Comparison of ENCODE assay signal across 8 mouse cellular contexts in genomic region chr5:33935700-33936111, GRCm38 (mm10). TPM values are rescaled to one million over a fixed set of nuclear protein-coding genes. Genes with fewer than 3 reads are reported as not detected.
A peak's percentile ranks its signal among the peaks of the same experiment; 100 is the strongest.
DNase-seq lines count a peak whose midpoint lies in the region; ATAC-seq lines count a peak whose summit lies in the region.

No protein-coding gene starts in this region.

- H3K36me3 ChIP-seq in neural tube, embryonic 11.5 days (ENCODE audit: control insufficient read depth, insufficient read depth, low read length) = peaks cover 4% of the 10 kb centered on the region
- H3K36me3 ChIP-seq in hindbrain, embryonic 16.5 days (ENCODE audit: control insufficient read depth, insufficient read depth, low read length) = no peaks in the 10 kb centered on the region; the same call in none of the 2 replicates

- H3K27me3 ChIP-seq in neural tube, embryonic 11.5 days (ENCODE audit: control insufficient read depth, insufficient read depth, low read length) = no peaks in the 10 kb centered on the region
- no peaks in the 10 kb centered on the region for H3K27me3 ChIP-seq in hindbrain, embryonic 16.5 days (replicated peaks; ENCODE audit: control insufficient read depth, insufficient read depth, low read length)

- H3K9ac ChIP-seq in neural tube, embryonic 11.5 days (ENCODE audit: low read length) = peak overlapping the region; percentile 90
- peak overlapping the region; percentile 92 for H3K9ac ChIP-seq in hindbrain, embryonic 16.5 days (ENCODE audit: low read depth, low read length)

- H3K27ac ChIP-seq in neural tube, embryonic 11.5 days (ENCODE audit: low read depth, low read length) = peak overlapping the region; percentile 86
- H3K27ac ChIP-seq in hindbrain, embryonic 16.5 days (ENCODE audit: low read depth, low read length) = peak overlapping the region; percentile 91

- peak overlapping the region; percentile 49 for H3K4me2 ChIP-seq in neural tube, embryonic 11.5 days (ENCODE audit: low read depth)
- peak overlapping the region; percentile 66 for H3K4me2 ChIP-seq in hindbrain, embryonic 16.5 days (ENCODE audit: low read length)

- 1% methylated on average over 28 of the region's 39 CpGs for WGBS in neural tube, embryonic 11.5 days
- WGBS in hindbrain, embryonic 16.5 days = under 1% methylated on average over 39 of the region's 39 CpGs

- H3K9me3 ChIP-seq in neural tube, embryonic 11.5 days (ENCODE audit: control insufficient read depth, low read length) = no peaks in the 10 kb centered on the region
- no peaks in the 10 kb centered on the region for H3K9me3 ChIP-seq in hindbrain, embryonic 16.5 days (ENCODE audit: control insufficient read depth, low read length)

- ATAC-seq in neural tube, embryonic 11.5 days (ENCODE audit: insufficient read depth, low FRiP score, low TSS enrichment) = peak; percentile 56
- no peak; the same call in 1 of the 2 replicates for ATAC-seq in hindbrain, embryonic 16.5 days
- ATAC-seq in megakaryocyte progenitor cell, adult 5-6 weeks (replicated peaks; ENCODE audit: poor library complexity) = peak; percentile 2

- peaks cover 8% of the 10 kb centered on the region; the same call in 1 of the 2 replicates for H3K4me1 ChIP-seq in neural tube, embryonic 11.5 days (ENCODE audit: control insufficient read depth, insufficient read depth, low read length)
- peaks cover 24% of the 10 kb centered on the region for H3K4me1 ChIP-seq in hindbrain, embryonic 16.5 days (ENCODE audit: control insufficient read depth, insufficient read depth, low read depth, low read length)

- H3K4me3 ChIP-seq in neural tube, embryonic 11.5 days (ENCODE audit: low read depth, low read length) = peak overlapping the region; percentile 92
- peak overlapping the region; percentile 97 for H3K4me3 ChIP-seq in hindbrain, embryonic 16.5 days (ENCODE audit: low read length)

- peak; percentile 73 for DNase-seq in adrenal gland, postnatal 14 days
- DNase-seq in adrenal gland, adult 18-20 months (ENCODE audit: low spot score in 2 of 2) = no peak
- no peak for DNase-seq in neural tube, embryonic 11.5 days (ENCODE audit: low spot score)
- no peak for DNase-seq in neural tube, embryonic 10.5 days (ENCODE audit: extremely low spot score, low spot score)
- DNase-seq in layer of hippocampus, postnatal 36 days = no peak
- DNase-seq in frontal cortex, postnatal 14 days (ENCODE audit: low spot score in 2 of 2) = no peak

RNA-seq across cellular contexts. Expression of gene Nelfa, which starts 0.5 kb away (rescaled TPM):
- total RNA-seq in adrenal gland, postnatal 14 days (2021) = 18.3 and 23.0 TPM in 2 replicates
- total RNA-seq in adrenal gland, adult 18-20 months (2021) = 10 to 100 TPM; 17.9 to 19.9 TPM
- polyA plus RNA-seq in neural tube, embryonic 11.5 days (2014; fragmentation: Nextera tagmentation; extraction: Ambion mirVana) = 68.4 and 71.5 TPM in 2 replicates
- 37.8 and 42.8 TPM in 2 replicates for polyA plus RNA-seq in hindbrain, embryonic 16.5 days (2015; fragmentation: Nextera tagmentation; extraction: Ambion mirVana)
- 31.1 and 33.7 TPM in 2 replicates for total RNA-seq in megakaryocyte progenitor cell, adult 5-6 weeks (2015)
- total RNA-seq in megakaryocyte progenitor cell, adult 5-6 weeks (2017) = 34.5 and 37.7 TPM in 2 replicates
- 10 to 100 TPM; 19.7 to 23.5 TPM for total RNA-seq in layer of hippocampus, postnatal 36 days (2021)

RNA-seq across cellular contexts. Expression of gene Gm1673, which starts 47.5 kb away (rescaled TPM):
- 10.8 and 19.4 TPM in 2 replicates for total RNA-seq in adrenal gland, postnatal 14 days (2021)
- total RNA-seq in adrenal gland, adult 18-20 months (2021) = 10 to 100 TPM; 21.1 to 39.7 TPM
- polyA plus RNA-seq in neural tube, embryonic 11.5 days (2014; fragmentation: Nextera tagmentation; extraction: Ambion mirVana) = 199 TPM in 2 replicates
- polyA plus RNA-seq in hindbrain, embryonic 16.5 days (2015; fragmentation: Nextera tagmentation; extraction: Ambion mirVana) = 555 and 649 TPM in 2 replicates
- 0.79 and 1.1 TPM in 2 replicates for total RNA-seq in megakaryocyte progenitor cell, adult 5-6 weeks (2015)
- 1.1 and 3.7 TPM in 2 replicates for total RNA-seq in megakaryocyte progenitor cell, adult 5-6 weeks (2017)
- 10 to 100 TPM; 58.2 to 70.7 TPM for total RNA-seq in layer of hippocampus, postnatal 36 days (2021)
